Mouse (Mus musculus): ENCODE measurements around the gene Tex36. TPM values are rescaled to one million over a fixed set of nuclear protein-coding genes. Genes with fewer than 3 reads are reported as not detected.
A peak's percentile ranks its signal among the peaks of the same experiment; 100 is the strongest.

Gene Tex36
- total and polyA plus RNA-seq, 2 experiments from 2014 or later, result 0.38 TPM; not detected in 1

- peaks cover 12% of the 10 kb centered on the region for H3K36me3 ChIP-seq (ENCODE audit: insufficient read depth, low read length)
- peak overlapping the region; percentile 87 for H3K4me2 ChIP-seq (ENCODE audit: low read depth, low read length, poor library complexity, severe bottlenecking)
- TF ChIP-seq CTCF (IDR thresholded peaks at IDR 0.05), result peak; percentile 89
- H3K4me3 ChIP-seq (ENCODE audit: low read depth, low read length), result peak overlapping the region; percentile 97
- under 1% methylated on average over 21 of the region's 21 CpGs for WGBS
- no peaks in the 10 kb centered on the region for H3K4me1 ChIP-seq (ENCODE audit: insufficient read depth, low read length)
- H3K9me3 ChIP-seq (ENCODE audit: low read length), result no peaks in the 10 kb centered on the region
- H3K27ac ChIP-seq (ENCODE audit: low read depth, low read length), result peak overlapping the region; percentile 76
- DNase-seq (ENCODE audit: low spot score) (peak; percentile 84), ATAC-seq (ENCODE audit: low FRiP score) (peak; percentile 50)
- no peaks in the 10 kb centered on the region for H3K27me3 ChIP-seq (ENCODE audit: insufficient read depth, low read length)
- H3K9ac ChIP-seq (replicated peaks; ENCODE audit: low read length, poor library complexity, severe bottlenecking), result peak overlapping the region; percentile 66
Measured at GRCm38 (mm10) chr7:133636738-133637352, 34.9 kb upstream of the Tex36 start.

- ATAC-seq (ENCODE audit: low FRiP score) (no peak), DNase-seq (ENCODE audit: low spot score) (no peak)
- Histone ChIP-seq H3K9ac (replicated peaks; ENCODE audit: low read length, poor library complexity, severe bottlenecking) (no peak overlapping the region), H3K36me3 (ENCODE audit: insufficient read depth, low read length) (no peaks in the 10 kb centered on the region), H3K9me3 (ENCODE audit: low read length) (no peaks in the 10 kb centered on the region), H3K27ac (ENCODE audit: low read depth, low read length) (no peak overlapping the region), H3K4me3 (ENCODE audit: low read depth, low read length) (no peak overlapping the region), H3K27me3 (ENCODE audit: insufficient read depth, low read length) (no peaks in the 10 kb centered on the region), H3K4me2 (ENCODE audit: low read depth, low read length, poor library complexity, severe bottlenecking) (no peak overlapping the region), H3K4me1 (ENCODE audit: insufficient read depth, low read length) (no peaks in the 10 kb centered on the region)
- TF ChIP-seq CTCF (IDR thresholded peaks at IDR 0.05), result no peak
- WGBS, result 64% methylated on average over 10 of the region's 12 CpGs
Measured at GRCm38 (mm10) chr7:133634932-133635650, 33.1 kb upstream of the Tex36 start.

- no peak overlapping the region for H3K27ac ChIP-seq (ENCODE audit: low read depth, low read length)
- H3K36me3 ChIP-seq (ENCODE audit: insufficient read depth, low read length), result no peaks in the 10 kb centered on the region
- no peak overlapping the region for H3K9ac ChIP-seq (replicated peaks; ENCODE audit: low read length, poor library complexity, severe bottlenecking)
- H3K27me3 ChIP-seq (ENCODE audit: insufficient read depth, low read length), result no peaks in the 10 kb centered on the region
- ATAC-seq (ENCODE audit: low FRiP score) (no peak), DNase-seq (ENCODE audit: low spot score) (peak; percentile 46)
- H3K4me1 ChIP-seq (ENCODE audit: insufficient read depth, low read length), result no peaks in the 10 kb centered on the region
- TF ChIP-seq CTCF (IDR thresholded peaks at IDR 0.05), result peak; percentile 72
- H3K4me3 ChIP-seq (ENCODE audit: low read depth, low read length), result no peak overlapping the region
- no peaks in the 10 kb centered on the region for H3K9me3 ChIP-seq (ENCODE audit: low read length)
- no peak overlapping the region for H3K4me2 ChIP-seq (ENCODE audit: low read depth, low read length, poor library complexity, severe bottlenecking)
- 22% methylated on average over 2 of the region's 2 CpGs for WGBS
Measured at GRCm38 (mm10) chr7:133632476-133632875, 30.5 kb upstream of the Tex36 start.

GRCm38 (mm10) chr7:133630821-133631220 lies 28.9 kb upstream of the Tex36 start:
- ATAC-seq (ENCODE audit: low FRiP score) (no peak), DNase-seq (ENCODE audit: low spot score) (no peak)
- Histone ChIP-seq H3K27me3 (ENCODE audit: insufficient read depth, low read length) (no peaks in the 10 kb centered on the region), H3K9ac (replicated peaks; ENCODE audit: low read length, poor library complexity, severe bottlenecking) (no peak overlapping the region), H3K9me3 (ENCODE audit: low read length) (no peaks in the 10 kb centered on the region), H3K4me3 (ENCODE audit: low read depth, low read length) (no peak overlapping the region), H3K4me1 (ENCODE audit: insufficient read depth, low read length) (no peaks in the 10 kb centered on the region), H3K27ac (ENCODE audit: low read depth, low read length) (no peak overlapping the region), H3K4me2 (ENCODE audit: low read depth, low read length, poor library complexity, severe bottlenecking) (no peak overlapping the region), H3K36me3 (ENCODE audit: insufficient read depth, low read length) (no peaks in the 10 kb centered on the region)
- no peak for TF ChIP-seq CTCF (IDR thresholded peaks at IDR 0.05)
- WGBS, result 86% methylated on average over 5 of the region's 5 CpGs

DNA sequence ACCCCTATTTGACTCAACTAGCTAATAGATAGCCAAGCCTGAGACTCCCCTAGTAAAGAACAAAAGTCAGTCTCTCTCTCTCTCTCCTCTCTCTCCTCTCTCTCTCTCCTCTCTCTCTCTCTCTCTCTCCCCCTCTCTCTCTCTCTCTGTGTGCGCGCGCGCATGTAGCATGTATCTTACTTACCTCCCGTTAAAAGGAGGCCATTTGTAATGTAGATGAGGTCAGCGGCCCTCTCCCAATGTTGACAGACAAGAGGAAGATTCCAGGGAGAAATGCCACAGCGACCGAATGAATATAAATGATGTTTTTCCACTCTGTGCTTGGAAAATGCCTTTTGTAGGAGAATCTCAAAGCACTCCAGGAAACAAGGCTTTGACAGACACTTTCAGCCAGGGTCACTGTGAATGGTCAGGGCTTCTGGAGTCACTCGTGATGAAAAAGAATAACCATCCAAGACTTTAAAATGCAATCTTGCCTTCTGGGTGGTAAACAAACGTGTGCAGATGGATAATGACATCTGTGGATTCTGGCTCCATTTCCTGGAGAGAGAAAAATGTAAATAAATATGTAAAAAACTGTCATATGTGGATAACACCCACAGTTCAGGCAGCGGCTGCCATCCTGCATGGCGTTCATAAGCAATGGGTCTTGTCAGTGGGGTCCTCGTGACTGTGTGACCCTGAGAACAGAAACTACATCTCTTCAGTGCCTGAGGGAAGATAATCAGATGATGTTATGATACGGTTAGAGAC lies 25.4 kb upstream of the Tex36 start:
- Histone ChIP-seq H3K9me3 (ENCODE audit: low read length) (no peaks in the 10 kb centered on the region), H3K27me3 (ENCODE audit: insufficient read depth, low read length) (no peaks in the 10 kb centered on the region), H3K4me2 (ENCODE audit: low read depth, low read length, poor library complexity, severe bottlenecking) (no peak overlapping the region), H3K4me3 (ENCODE audit: low read depth, low read length) (no peak overlapping the region), H3K9ac (replicated peaks; ENCODE audit: low read length, poor library complexity, severe bottlenecking) (no peak overlapping the region), H3K36me3 (ENCODE audit: insufficient read depth, low read length) (no peaks in the 10 kb centered on the region), H3K4me1 (ENCODE audit: insufficient read depth, low read length) (no peaks in the 10 kb centered on the region), H3K27ac (ENCODE audit: low read depth, low read length) (no peak overlapping the region)
- ATAC-seq (ENCODE audit: low FRiP score) (no peak), DNase-seq (ENCODE audit: low spot score) (peak; percentile 29)
- TF ChIP-seq CTCF (IDR thresholded peaks at IDR 0.05), result no peak
- WGBS, result 21% methylated on average over 14 of the region's 14 CpGs

DNA sequence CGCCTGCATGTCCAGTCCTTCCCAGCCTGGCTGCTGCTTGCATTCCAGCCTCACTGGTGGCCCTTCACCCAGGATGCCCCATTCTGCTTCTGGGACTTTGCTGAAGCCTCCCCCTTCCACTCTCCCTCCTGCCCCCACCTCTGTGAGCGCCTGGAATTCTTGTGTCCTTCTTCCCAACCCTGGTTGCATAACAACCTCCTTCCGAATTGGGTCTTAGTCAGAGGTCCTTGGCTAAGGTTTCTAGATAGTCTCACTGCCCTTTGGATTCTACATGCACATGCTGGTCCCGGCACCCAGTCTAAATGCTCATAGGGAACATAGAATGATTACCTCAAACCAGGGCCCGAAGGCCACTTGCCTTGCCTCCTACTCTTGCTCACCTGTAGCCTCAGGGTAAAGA lies 21.3 kb upstream of the Tex36 start:
- WGBS, result 91% methylated on average over 5 of the region's 5 CpGs
- H3K36me3 ChIP-seq (ENCODE audit: insufficient read depth, low read length), result no peaks in the 10 kb centered on the region
- H3K4me1 ChIP-seq (ENCODE audit: insufficient read depth, low read length), result no peaks in the 10 kb centered on the region
- TF ChIP-seq CTCF (IDR thresholded peaks at IDR 0.05), result no peak
- no peak overlapping the region for H3K4me3 ChIP-seq (ENCODE audit: low read depth, low read length)
- H3K4me2 ChIP-seq (ENCODE audit: low read depth, low read length, poor library complexity, severe bottlenecking), result no peak overlapping the region
- H3K27ac ChIP-seq (ENCODE audit: low read depth, low read length), result no peak overlapping the region
- no peak overlapping the region for H3K9ac ChIP-seq (replicated peaks; ENCODE audit: low read length, poor library complexity, severe bottlenecking)
- no peaks in the 10 kb centered on the region for H3K27me3 ChIP-seq (ENCODE audit: insufficient read depth, low read length)
- no peaks in the 10 kb centered on the region for H3K9me3 ChIP-seq (ENCODE audit: low read length)
- DNase-seq (ENCODE audit: low spot score) (no peak), ATAC-seq (ENCODE audit: low FRiP score) (no peak)
